Mouse (Mus musculus): ENCODE measurements around the gene Igfn1. TPM values are rescaled to one million over a fixed set of nuclear protein-coding genes. Genes with fewer than 3 reads are reported as not detected.

The Igfn1 gene
- 0.06 TPM in 1 of 2 replicates, not detected in the other for polyA plus RNA-seq (2015; fragmentation: Nextera tagmentation; extraction: Ambion mirVana)

DNA sequence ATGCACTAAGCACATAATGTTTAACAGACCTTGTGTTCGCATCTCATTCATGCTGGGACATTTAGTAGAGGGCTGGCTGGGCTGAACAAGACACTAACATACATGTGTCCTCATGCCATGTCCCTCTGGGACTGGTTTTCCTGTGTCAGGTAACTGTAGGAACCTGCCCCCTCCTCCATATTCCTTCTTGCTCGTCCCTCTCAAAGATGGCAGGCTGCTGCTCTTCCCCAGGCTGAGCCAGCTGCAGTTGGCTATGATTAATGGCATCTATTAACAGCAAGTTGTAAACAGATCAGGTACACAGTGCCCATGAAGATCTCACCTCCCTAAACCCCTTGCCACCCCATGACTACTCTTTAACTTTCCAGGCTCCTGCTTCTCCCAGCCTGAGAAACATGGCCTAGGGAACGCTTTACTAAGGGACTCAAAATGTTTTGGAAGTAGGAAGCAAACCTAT lies at the start of gene Igfn1:
Igfn1 (minus strand) TSS at position 51 of the 457 bp plus-strand sequence.
- H3K4me1 ChIP-seq (replicated peaks), result no peaks in the 10 kb centered on the region
- H3K9ac ChIP-seq, result no peak within 1 kb of the TSS; the same call in 1 of the 2 replicates
- H3K4me2 ChIP-seq (replicated peaks), result peak within 1 kb of the TSS; percentile 83
- 84% methylated on average over 3 of the region's 3 CpGs for WGBS
- ATAC-seq, result no peak
- H3K36me3 ChIP-seq, result no peaks in the 10 kb centered on the region
- peak within 1 kb of the TSS; percentile 47; the same call in 1 of the 2 replicates for H3K4me3 ChIP-seq (replicated peaks)
- no peak within 1 kb of the TSS for H3K27ac ChIP-seq
- no peaks in the 10 kb centered on the region for H3K27me3 ChIP-seq (replicated peaks)
- H3K9me3 ChIP-seq, result no peaks in the 10 kb centered on the region

- Histone ChIP-seq H3K9me3 (no peaks in the 10 kb centered on the region), H3K27me3 (replicated peaks) (peaks cover 10% of the 10 kb centered on the region), H3K27ac (no peak overlapping the region), H3K9ac (no peak overlapping the region), H3K4me2 (replicated peaks) (no peak overlapping the region), H3K36me3 (no peaks in the 10 kb centered on the region), H3K4me1 (replicated peaks) (peaks cover 7% of the 10 kb centered on the region; the same call in 1 of the 2 replicates), H3K4me3 (replicated peaks) (no peak overlapping the region)
- 83% methylated on average over 3 of the region's 3 CpGs for WGBS
- ATAC-seq, result no peak
Observed at GRCm38 (mm10) chr1:136055771-136056170, 49.6 kb upstream of the Igfn1 start.

- Histone ChIP-seq H3K9ac (no peak within 1 kb of the TSS), H3K9me3 (no peaks in the 10 kb centered on the region), H3K4me2 (replicated peaks) (no peak within 1 kb of the TSS), H3K4me1 (replicated peaks) (peaks cover 9% of the 10 kb centered on the region; the same call in 1 of the 2 replicates), H3K4me3 (replicated peaks) (no peak within 1 kb of the TSS), H3K36me3 (no peaks in the 10 kb centered on the region), H3K27ac (no peak within 1 kb of the TSS), H3K27me3 (replicated peaks) (peaks cover 29% of the 10 kb centered on the region)
- WGBS, result 46% methylated on average over 11 of the region's 11 CpGs
- no peak for ATAC-seq
Observed at GRCm38 (mm10) chr1:136052547-136052946, 46.4 kb upstream of the Igfn1 start, which contains the start of gene Cacna1s. TSS of gene Cacna1s (plus strand) at chr1:136052750.

DNA sequence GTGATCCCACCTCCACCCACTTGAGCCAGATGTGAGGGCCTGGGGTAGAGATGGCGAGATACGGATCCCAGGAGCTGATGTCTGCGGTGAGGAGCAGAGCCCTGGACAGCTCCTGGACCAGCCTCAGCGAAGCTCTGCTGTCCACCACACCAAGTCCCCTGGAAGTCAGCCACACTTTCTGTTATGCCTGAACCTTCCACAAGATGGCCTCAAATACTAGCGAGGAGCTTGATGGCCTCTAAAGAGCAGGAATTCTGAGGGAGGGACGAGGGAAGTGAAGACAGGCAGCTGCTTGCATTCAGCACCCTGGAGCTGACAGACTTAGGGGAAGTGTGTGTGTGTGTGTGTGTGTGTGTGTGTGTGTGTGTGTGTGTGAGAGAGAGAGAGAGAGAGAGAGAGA lies 45.3 kb upstream of the Igfn1 start:
- 0% methylated on average over 6 of the region's 6 CpGs for WGBS
- Histone ChIP-seq H3K36me3 (no peaks in the 10 kb centered on the region), H3K27ac (no peak overlapping the region), H3K9me3 (no peaks in the 10 kb centered on the region), H3K27me3 (replicated peaks) (peaks cover 32% of the 10 kb centered on the region), H3K4me2 (replicated peaks) (peak overlapping the region; percentile 63), H3K9ac (no peak overlapping the region), H3K4me3 (replicated peaks) (peak overlapping the region; percentile 30), H3K4me1 (replicated peaks) (peaks cover 9% of the 10 kb centered on the region; the same call in 1 of the 2 replicates)
- peak; percentile 76 for ATAC-seq

GRCm38 (mm10) chr1:136051013-136051315 lies 44.8 kb upstream of the Igfn1 start:
- Histone ChIP-seq H3K4me1 (replicated peaks) (peaks cover 9% of the 10 kb centered on the region; the same call in 1 of the 2 replicates), H3K36me3 (no peaks in the 10 kb centered on the region), H3K27ac (no peak overlapping the region), H3K9me3 (no peaks in the 10 kb centered on the region), H3K4me3 (replicated peaks) (peak overlapping the region; percentile 30), H3K9ac (no peak overlapping the region), H3K4me2 (replicated peaks) (peak overlapping the region; percentile 63), H3K27me3 (replicated peaks) (peaks cover 34% of the 10 kb centered on the region)
- peak; percentile 66 for ATAC-seq
- WGBS, result 1% methylated on average over 35 of the region's 36 CpGs

DNA sequence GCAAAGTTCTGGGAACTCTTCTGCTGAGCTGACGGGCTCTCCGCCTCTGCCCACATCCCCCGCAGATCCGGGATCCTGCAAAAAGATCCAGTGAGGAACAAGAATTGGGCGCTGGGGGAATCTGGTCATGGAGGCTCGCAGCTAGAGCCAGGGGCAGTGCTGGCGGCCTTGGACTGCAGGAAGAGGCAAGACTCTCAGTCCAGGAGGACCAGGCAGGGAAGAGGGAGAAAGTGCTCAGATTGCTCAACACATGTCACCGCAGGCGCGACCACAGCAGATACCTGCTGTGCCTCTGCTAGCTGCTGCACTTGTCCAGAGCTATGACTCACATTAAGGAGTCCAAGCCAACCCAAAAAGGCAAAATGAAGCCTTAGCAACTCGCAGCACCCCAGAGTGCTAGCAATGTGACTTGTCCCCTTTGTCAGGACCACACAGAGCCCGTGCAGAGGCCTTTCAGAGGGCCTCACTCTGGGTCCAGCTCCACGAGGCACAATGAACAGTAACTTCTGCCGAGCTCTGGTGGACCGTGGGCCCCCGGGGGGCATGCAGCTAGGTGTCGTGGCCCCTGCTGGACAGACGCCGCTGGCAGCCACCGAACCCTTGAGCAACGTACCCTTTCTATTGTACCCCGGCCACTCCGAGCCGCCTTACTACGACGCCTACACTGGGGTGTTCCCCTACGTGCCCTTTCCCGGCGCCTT lies 44.3 kb upstream of the Igfn1 start, which contains the start of gene Ascl5:
Ascl5 (plus strand) TSS at position 493 of the 701 bp plus-strand sequence.
- Histone ChIP-seq H3K4me1 (replicated peaks) (peaks cover 9% of the 10 kb centered on the region; the same call in 1 of the 2 replicates), H3K4me3 (replicated peaks) (peak within 1 kb of the TSS; percentile 30), H3K9ac (no peak within 1 kb of the TSS), H3K27ac (no peak within 1 kb of the TSS), H3K4me2 (replicated peaks) (peak within 1 kb of the TSS; percentile 63), H3K27me3 (replicated peaks) (peaks cover 36% of the 10 kb centered on the region), H3K9me3 (no peaks in the 10 kb centered on the region), H3K36me3 (no peaks in the 10 kb centered on the region)
- ATAC-seq, result peak; percentile 21; the same call in 1 of the 2 replicates
- WGBS, result 21% methylated on average over 29 of the region's 29 CpGs

- Histone ChIP-seq H3K4me3 (replicated peaks) (no peak overlapping the region), H3K9me3 (no peaks in the 10 kb centered on the region), H3K4me2 (replicated peaks) (no peak overlapping the region), H3K27me3 (replicated peaks) (peaks cover 36% of the 10 kb centered on the region), H3K36me3 (no peaks in the 10 kb centered on the region), H3K4me1 (replicated peaks) (peaks cover 9% of the 10 kb centered on the region; the same call in 1 of the 2 replicates), H3K27ac (no peak overlapping the region), H3K9ac (no peak overlapping the region)
- ATAC-seq, result no peak
- 73% methylated on average over 9 of the region's 9 CpGs for WGBS
Observed at GRCm38 (mm10) chr1:136047894-136048293, 41.8 kb upstream of the Igfn1 start.

DNA sequence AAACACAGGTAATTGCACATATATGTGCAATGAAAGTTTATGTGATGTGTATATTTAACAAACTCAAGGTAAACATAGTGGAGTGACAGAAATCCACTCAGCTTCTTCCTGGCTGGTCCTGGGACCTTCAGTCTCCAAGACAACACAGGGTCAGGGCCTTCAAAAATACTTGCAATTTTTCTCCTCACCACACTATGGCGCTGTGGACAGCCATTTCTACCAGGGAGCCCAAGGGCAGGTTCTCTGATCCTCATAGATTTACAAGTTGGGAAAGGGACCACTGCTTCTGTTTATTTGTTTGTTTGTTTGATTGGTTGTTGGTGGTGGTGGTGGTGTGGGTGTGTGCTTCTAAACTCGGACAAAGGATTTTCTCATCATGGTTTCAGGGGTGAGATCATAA lies 41.3 kb upstream of the Igfn1 start:
- Histone ChIP-seq H3K36me3 (no peaks in the 10 kb centered on the region), H3K27ac (no peak overlapping the region), H3K4me2 (replicated peaks) (no peak overlapping the region), H3K9ac (no peak overlapping the region), H3K4me1 (replicated peaks) (peaks cover 9% of the 10 kb centered on the region; the same call in 1 of the 2 replicates), H3K9me3 (no peaks in the 10 kb centered on the region), H3K4me3 (replicated peaks) (no peak overlapping the region), H3K27me3 (replicated peaks) (peaks cover 36% of the 10 kb centered on the region)
- ATAC-seq, result no peak
- WGBS, result 10% methylated on average over 2 of the region's 2 CpGs

GRCm38 (mm10) chr1:136045774-136046173 lies 39.6 kb upstream of the Igfn1 start:
- Histone ChIP-seq H3K9ac (no peak overlapping the region), H3K27me3 (replicated peaks) (peaks cover 26% of the 10 kb centered on the region), H3K27ac (no peak overlapping the region), H3K4me3 (replicated peaks) (no peak overlapping the region), H3K4me1 (replicated peaks) (peaks cover 10% of the 10 kb centered on the region), H3K9me3 (no peaks in the 10 kb centered on the region), H3K4me2 (replicated peaks) (no peak overlapping the region), H3K36me3 (no peaks in the 10 kb centered on the region)
- WGBS, result 15% methylated on average over 4 of the region's 4 CpGs
- ATAC-seq, result 0 out of 2 replicates have a peak, but pooled peaks have one; percentile 16

DNA sequence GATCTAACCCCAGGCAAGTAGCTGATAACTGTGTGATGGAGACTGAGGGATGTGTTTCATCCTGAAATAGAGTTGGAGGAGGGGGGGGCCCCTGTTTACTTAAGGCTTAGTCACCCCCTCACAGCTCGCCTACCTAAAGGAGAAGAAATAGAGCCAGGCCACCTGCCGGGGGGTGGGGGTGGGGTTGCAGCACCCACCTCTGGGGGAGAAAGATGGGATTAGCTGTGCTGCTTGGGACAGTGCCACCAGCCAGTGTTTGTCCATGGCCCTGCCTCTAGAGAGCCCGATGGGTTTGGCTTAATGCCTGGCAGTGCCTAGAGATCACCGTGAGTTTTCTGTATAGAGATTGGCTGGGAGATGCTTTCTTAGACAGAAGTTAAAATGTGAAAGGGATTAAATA lies 34.7 kb upstream of the Igfn1 start:
- ATAC-seq, result no peak; the same call in none of the 2 replicates
- Histone ChIP-seq H3K27ac (no peak overlapping the region), H3K4me3 (replicated peaks) (no peak overlapping the region), H3K9ac (no peak overlapping the region), H3K27me3 (replicated peaks) (peaks cover 1% of the 10 kb centered on the region; the same call in 1 of the 2 replicates), H3K4me1 (replicated peaks) (peaks cover 13% of the 10 kb centered on the region), H3K9me3 (no peaks in the 10 kb centered on the region), H3K4me2 (replicated peaks) (no peak overlapping the region; the same call in 1 of the 2 replicates), H3K36me3 (no peaks in the 10 kb centered on the region)
- WGBS, result 10% methylated on average over 4 of the region's 4 CpGs

DNA sequence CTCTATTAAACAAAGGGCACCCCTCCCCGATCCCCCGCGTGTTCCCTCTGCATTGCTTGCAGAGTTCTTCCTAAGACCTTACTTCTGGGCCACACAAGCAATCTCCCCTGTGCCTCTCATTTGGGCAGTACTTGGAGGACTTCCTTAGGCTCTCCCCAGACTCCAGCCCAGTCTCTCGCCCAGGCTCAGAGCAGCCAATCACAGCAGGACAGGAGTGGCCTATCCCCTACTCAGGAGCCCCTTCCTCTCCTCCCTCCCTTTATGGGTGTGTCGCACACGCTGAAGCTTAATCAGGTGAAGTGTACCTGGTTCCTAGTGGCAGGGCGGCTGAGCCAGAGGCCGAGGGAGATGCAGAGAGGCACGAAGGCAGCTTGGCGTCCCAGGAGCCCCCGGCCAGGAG lies 34.3 kb upstream of the Igfn1 start:
- WGBS, result 13% methylated on average over 11 of the region's 11 CpGs
- peak; percentile 76 for ATAC-seq
- H3K9ac ChIP-seq, result no peak overlapping the region
- H3K36me3 ChIP-seq, result peaks cover 2% of the 10 kb centered on the region; the same call in 1 of the 2 replicates
- H3K27ac ChIP-seq, result no peak overlapping the region
- no peaks in the 10 kb centered on the region for H3K27me3 ChIP-seq (replicated peaks)
- H3K4me2 ChIP-seq (replicated peaks), result no peak overlapping the region; the same call in 1 of the 2 replicates
- no peaks in the 10 kb centered on the region for H3K9me3 ChIP-seq
- H3K4me1 ChIP-seq (replicated peaks), result peaks cover 13% of the 10 kb centered on the region
- no peak overlapping the region for H3K4me3 ChIP-seq (replicated peaks)

DNA sequence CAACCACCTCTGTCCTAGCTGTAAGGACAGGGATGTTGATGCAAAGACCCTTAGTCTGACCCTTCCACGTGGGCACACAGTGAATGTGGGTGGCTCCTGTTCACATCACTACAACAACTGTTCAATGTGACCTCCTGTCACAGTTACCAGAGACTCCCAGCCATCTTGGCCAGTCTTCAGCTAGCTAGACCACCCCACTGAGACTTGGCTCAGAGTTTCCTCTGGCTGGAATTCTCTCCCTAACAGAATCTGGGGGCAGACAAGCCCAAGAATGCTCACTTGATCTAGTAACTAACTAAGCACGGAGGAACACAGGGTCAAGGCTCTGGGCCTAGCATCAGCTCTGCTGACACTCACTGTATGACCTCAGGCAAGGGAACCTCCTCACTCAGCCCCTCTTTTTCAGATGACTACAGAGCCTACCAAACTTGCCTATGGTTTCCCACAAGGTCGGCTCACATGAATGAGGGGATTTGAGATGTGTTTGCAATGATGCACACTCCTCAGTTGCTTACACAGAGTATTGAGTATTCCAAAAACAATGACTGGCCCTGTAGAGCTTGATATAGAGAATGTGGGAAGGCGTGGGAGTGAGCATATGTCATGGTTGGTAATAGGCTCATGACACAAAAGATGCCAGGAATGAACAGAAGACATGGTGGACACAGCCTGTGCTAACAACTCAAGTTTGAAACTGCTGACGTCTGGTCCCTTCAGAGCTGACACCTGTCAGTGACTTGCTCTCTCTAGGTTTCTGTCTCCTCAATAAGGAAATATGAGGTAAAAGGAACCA lies 32.8 kb upstream of the Igfn1 start:
- H3K27ac ChIP-seq, result no peak overlapping the region
- peaks cover 12% of the 10 kb centered on the region; the same call in 1 of the 2 replicates for H3K36me3 ChIP-seq
- WGBS, result 77% methylated on average over 5 of the region's 5 CpGs
- no peak for ATAC-seq
- H3K9me3 ChIP-seq, result no peaks in the 10 kb centered on the region
- H3K27me3 ChIP-seq (replicated peaks), result no peaks in the 10 kb centered on the region
- H3K4me2 ChIP-seq (replicated peaks), result no peak overlapping the region
- no peak overlapping the region for H3K4me3 ChIP-seq (replicated peaks)
- H3K4me1 ChIP-seq (replicated peaks), result peaks cover 13% of the 10 kb centered on the region
- no peak overlapping the region for H3K9ac ChIP-seq

All from intestine, embryonic 15.5 days (tissue).